Mouse (Mus musculus) limb, embryonic 14.5 days (tissue): ENCODE measurements around the gene Tmem123. TPM values are rescaled to one million over a fixed set of nuclear protein-coding genes. Genes with fewer than 3 reads are reported as not detected.

Source experiments
- ATAC-seq: fragments of 200-750 bp; cut with Nextera tagmentation; 2 replicates; pipeline ENCODE4 v1.8.0; 2017; ENCODE audit warnings: low read depth, moderate number of reproducible peaks, moderate TSS enrichment; ENCODE audit not compliant: low FRiP score
- DNase-seq: peaks from one replicate; pipeline ENCODE4 v3.0.0-alpha.2; 2015; ENCODE audit warnings: low spot score
- H3K27ac ChIP-seq: fragments of 300-500 bp; sonication (generic); replicated peaks from 2 replicates; pipeline ENCODE4 v1.5.1; 2014; ENCODE audit warnings: low read depth, mild to moderate bottlenecking, low read length, moderate library complexity, mixed read lengths
- H3K27me3 ChIP-seq: fragments of 300-500 bp; sonication (generic); 2 replicates; pipeline ENCODE4 v1.6.1; 2014; ENCODE audit warnings: low read length, mixed read lengths; ENCODE audit not compliant: control insufficient read depth, insufficient read depth
- H3K36me3 ChIP-seq: fragments of 300-500 bp; sonication (generic); 2 replicates; pipeline ENCODE4 v1.6.1; 2014; ENCODE audit warnings: mild to moderate bottlenecking, low read length, moderate library complexity, mixed read lengths; ENCODE audit not compliant: control insufficient read depth, insufficient read depth
- H3K4me1 ChIP-seq: fragments of 300-500 bp; sonication (generic); 2 replicates; pipeline ENCODE4 v1.6.1; 2014; ENCODE audit warnings: antibody characterized with exemption, low read length, mixed read lengths; ENCODE audit not compliant: control insufficient read depth, insufficient read depth
- H3K4me2 ChIP-seq: fragments of 300-500 bp; sonication (generic); replicated peaks from 2 replicates; pipeline ENCODE4 v1.6.1; 2014; ENCODE audit warnings: low read depth, mild to moderate bottlenecking, low read length, moderate library complexity; ENCODE audit not compliant: severe bottlenecking
- H3K4me3 ChIP-seq: fragments of 300-500 bp; sonication (generic); replicated peaks from 2 replicates; pipeline ENCODE4 v1.5.1; 2014; ENCODE audit warnings: low read length
- H3K9ac ChIP-seq: fragments of 300-500 bp; sonication (generic); 2 replicates; pipeline ENCODE4 v1.6.1; 2014; ENCODE audit warnings: mild to moderate bottlenecking, low read depth, low read length, moderate library complexity; ENCODE audit not compliant: severe bottlenecking
- H3K9me3 ChIP-seq: fragments of 300-500 bp; sonication (generic); 2 replicates; pipeline ENCODE4 v1.6.1; 2016; ENCODE audit warnings: low read length; ENCODE audit not compliant: control insufficient read depth
- POLR2A ChIP-seq: fragments of 200-500 bp; IDR thresholded peaks from 2 replicates; pipeline ENCODE4 v1.8.0; 2012; ENCODE audit warnings: inconsistent platforms, mild to moderate bottlenecking, moderate library complexity, borderline replicate concordance; ENCODE audit not compliant: insufficient read depth, insufficient read length; ENCODE audit errors: extremely low read depth
- WGBS: fragments of 180-500 bp; shearing (Covaris S2); extraction: QIAGEN DNeasy Blood & Tissue Kit; methylation state at CpG from one replicate; pipeline ENCODE4 v1.1.7; 2014; 5-methylcytosine and 5-hydroxymethylcytosine counted together
- polyA plus RNA-seq, 2 experiments: library from polyadenylated mRNA; depleted of rRNA in 1 of 2; stranded (reverse) in 1 of 2; unstranded in 1 of 2; fragments of >200 nt; fragmentation: Nextera tagmentation in 1 of 2; extraction: Ambion mirVana in 1 of 2; gene quantifications; 2 replicates each; pipeline versions ENCODE4 v1.2.1 to v1.2.3; 2012 to 2014

Gene Tmem123
- polyA plus RNA-seq, 2 experiments, result 68.8 to 133 TPM

- WGBS, result 85% methylated on average over 2 of the region's 2 CpGs
- Histone ChIP-seq H3K36me3 (peaks cover 14% of the 10 kb centered on the region), H3K9me3 (no peaks in the 10 kb centered on the region), H3K4me1 (no peaks in the 10 kb centered on the region), H3K4me2 (no peak overlapping the region), H3K27me3 (no peaks in the 10 kb centered on the region), H3K9ac (no peak overlapping the region), H3K27ac (no peak overlapping the region), H3K4me3 (no peak overlapping the region)
- DNase-seq, result no peak
- TF ChIP-seq POLR2A, result no peak
- no peak for ATAC-seq
These were observed 11.2 kb downstream of the Tmem123 start for GRCm38 (mm10) chr9:7775011-7775410.

- 69% methylated on average over 3 of the region's 3 CpGs for WGBS
- Histone ChIP-seq H3K4me2 (no peak overlapping the region), H3K4me3 (no peak overlapping the region)
These were observed 12.1 kb downstream of the Tmem123 start for GRCm38 (mm10) chr9:7775986-7776385.

DNA sequence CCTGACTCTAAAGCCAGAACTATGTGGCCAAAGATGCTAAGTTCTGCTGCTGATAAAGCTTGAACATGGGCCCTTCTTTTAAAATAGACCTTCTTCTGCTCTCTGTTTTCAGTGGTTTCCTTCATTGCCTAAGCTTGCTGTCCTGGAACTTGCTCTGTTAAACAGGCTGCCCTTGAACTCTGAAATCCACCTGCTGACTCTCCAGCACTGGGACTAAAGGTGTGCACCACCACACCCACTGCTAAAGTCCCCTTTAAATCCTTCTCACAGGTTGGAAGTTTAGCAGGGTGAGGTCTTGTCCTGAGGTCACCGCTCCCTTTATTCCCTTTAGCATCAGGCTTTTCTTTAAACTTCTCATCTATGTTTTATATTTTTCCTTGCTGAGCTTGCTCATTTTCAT is 13.1 kb downstream of the Tmem123 start:
- H3K4me1 ChIP-seq, result no peaks in the 10 kb centered on the region
- H3K36me3 ChIP-seq, result peaks cover 14% of the 10 kb centered on the region; the same call in 1 of the 2 replicates

More at GRCm38 (mm10) chr9:7775986-7776385, 12.1 kb downstream of the Tmem123 start:
- peaks cover 14% of the 10 kb centered on the region; the same call in 1 of the 2 replicates for H3K36me3 ChIP-seq
- TF ChIP-seq POLR2A, result no peak
- H3K4me1 ChIP-seq, result no peaks in the 10 kb centered on the region
- no peaks in the 10 kb centered on the region for H3K27me3 ChIP-seq
- no peak overlapping the region for H3K9ac ChIP-seq
- H3K9me3 ChIP-seq, result no peaks in the 10 kb centered on the region
- DNase-seq (no peak), ATAC-seq (no peak)
- H3K27ac ChIP-seq, result no peak overlapping the region

DNA sequence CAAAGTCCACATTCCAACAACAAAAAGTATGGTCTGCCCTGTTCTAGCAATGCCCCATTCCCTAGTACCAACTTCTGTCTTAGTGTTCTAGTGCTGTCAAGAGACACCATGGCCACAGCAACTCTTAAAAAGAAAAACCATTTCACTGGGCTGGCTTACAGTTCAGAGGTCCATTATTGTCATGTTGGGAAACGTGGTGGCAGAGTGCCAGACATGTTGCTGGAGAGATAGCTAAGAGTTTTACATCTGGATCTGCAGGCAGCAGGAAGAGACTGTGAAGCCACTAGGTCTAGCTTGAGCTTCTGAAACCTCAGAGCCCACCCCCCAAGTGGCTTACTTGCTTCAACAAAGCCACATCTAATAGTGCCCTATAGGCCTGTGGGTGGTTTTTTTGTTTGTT is 13.8 kb downstream of the Tmem123 start:
- no peak for ATAC-seq
- WGBS, result 84% methylated on average over 1 of the region's 1 CpGs
- H3K4me2 ChIP-seq, result no peak overlapping the region
- peaks cover 11% of the 10 kb centered on the region; the same call in 1 of the 2 replicates for H3K36me3 ChIP-seq
- DNase-seq, result no peak
- no peaks in the 10 kb centered on the region for H3K4me1 ChIP-seq
- no peaks in the 10 kb centered on the region for H3K27me3 ChIP-seq
- H3K9me3 ChIP-seq, result no peaks in the 10 kb centered on the region
- no peak overlapping the region for H3K9ac ChIP-seq
- no peak overlapping the region for H3K27ac ChIP-seq
- no peak for TF ChIP-seq POLR2A
- H3K4me3 ChIP-seq, result no peak overlapping the region

More for the DNA sequence above, 13.1 kb downstream of the Tmem123 start:
- Histone ChIP-seq H3K27ac (no peak overlapping the region), H3K9ac (no peak overlapping the region), H3K27me3 (no peaks in the 10 kb centered on the region), H3K9me3 (no peaks in the 10 kb centered on the region), H3K4me3 (no peak overlapping the region), H3K4me2 (no peak overlapping the region)
- ATAC-seq (no peak), DNase-seq (no peak)
- 98% methylated on average over 1 of the region's 1 CpGs for WGBS
- TF ChIP-seq POLR2A, result no peak

DNA sequence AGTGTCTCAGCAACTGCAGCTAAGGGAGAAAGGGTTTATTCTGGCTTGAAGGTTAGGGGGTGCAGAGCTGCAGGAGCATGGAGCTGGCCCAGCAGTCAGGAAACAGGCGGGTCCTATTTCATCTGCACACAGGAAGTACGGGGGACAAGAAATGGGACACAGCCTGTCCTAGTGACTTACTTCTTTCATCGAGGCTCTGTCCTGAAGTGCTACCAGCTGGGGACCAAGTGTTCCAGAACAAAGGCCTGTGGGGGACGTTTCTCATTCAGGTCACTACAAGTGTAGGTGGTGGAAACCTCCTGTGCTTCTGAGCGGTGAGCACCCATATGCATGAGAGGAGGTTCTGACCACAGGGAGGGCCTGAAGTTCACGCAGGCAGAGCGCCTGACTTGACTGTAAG is 14.9 kb downstream of the Tmem123 start:
- H3K9ac ChIP-seq, result no peak overlapping the region
- ATAC-seq (no peak), DNase-seq (no peak)
- H3K36me3 ChIP-seq, result peaks cover 4% of the 10 kb centered on the region; the same call in 1 of the 2 replicates
- no peaks in the 10 kb centered on the region for H3K9me3 ChIP-seq
- WGBS, result 82% methylated on average over 7 of the region's 7 CpGs
- no peak overlapping the region for H3K4me2 ChIP-seq
- no peak for TF ChIP-seq POLR2A
- no peaks in the 10 kb centered on the region for H3K27me3 ChIP-seq
- no peak overlapping the region for H3K4me3 ChIP-seq
- no peaks in the 10 kb centered on the region for H3K4me1 ChIP-seq
- no peak overlapping the region for H3K27ac ChIP-seq

DNA sequence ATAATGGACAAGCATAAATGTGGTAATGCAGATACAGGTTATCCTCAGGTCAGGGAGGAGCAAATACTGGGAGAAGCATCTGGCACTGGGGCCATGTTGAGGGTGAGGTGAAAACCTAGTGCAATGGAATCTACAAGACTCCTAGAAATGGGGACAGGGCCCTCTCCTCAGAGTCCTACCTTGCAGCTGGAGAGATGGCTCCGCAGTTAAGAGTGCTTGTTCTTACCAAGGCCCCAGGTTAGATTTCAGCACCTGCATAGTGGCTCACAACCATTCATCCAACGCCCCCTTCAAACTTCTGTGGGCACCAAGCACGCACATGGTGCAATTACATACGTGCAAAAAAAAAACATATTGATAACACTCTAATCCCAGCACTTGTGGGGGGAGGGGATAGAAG is 15.9 kb downstream of the Tmem123 start:
- no peak overlapping the region for H3K4me3 ChIP-seq
- H3K9me3 ChIP-seq, result no peaks in the 10 kb centered on the region
- DNase-seq, result no peak
- H3K9ac ChIP-seq, result no peak overlapping the region
- H3K4me2 ChIP-seq, result no peak overlapping the region
- no peak for ATAC-seq
- TF ChIP-seq POLR2A, result no peak
- 91% methylated on average over 4 of the region's 4 CpGs for WGBS
- H3K27me3 ChIP-seq, result no peaks in the 10 kb centered on the region
- H3K27ac ChIP-seq, result no peak overlapping the region
- H3K4me1 ChIP-seq, result no peaks in the 10 kb centered on the region
- 0 out of 2 replicates have a peak, but pooled peaks cover 2% of the 10 kb centered on the region for H3K36me3 ChIP-seq
